Mouse (Mus musculus): ENCODE data around the gene Pmpca. TPM values are rescaled to one million over a fixed set of nuclear protein-coding genes. Genes with fewer than 3 reads are reported as not detected.

Gene Pmpca
- total RNA-seq (2023): 10 to 100 TPM; 89.9 to 99.2 TPM

GRCm38 (mm10) chr2:26389154-26389690, at the start of gene Pmpca, which contains the start of gene Entr1:
Gene Pmpca (plus strand): TSS chr2:26389339.
Gene Entr1 (minus strand): TSS chr2:26389316.

GRCm38 (mm10) chr2:26351358-26352290, 37.5 kb upstream of the Pmpca start, which contains the start of gene Dnlz:
Gene Dnlz (minus strand): TSS chr2:26352110.

GRCm38 (mm10) chr2:26360772-26361171, 28.4 kb upstream of the Pmpca start, which contains the start of gene Card9:
Gene Card9 (minus strand): TSS chr2:26360918.

GRCm38 (mm10) chr2:26380131-26380771, 8.9 kb upstream of the Pmpca start, which contains the start of gene Snapc4:
Gene Snapc4 (minus strand): TSS chr2:26380653.

GRCm38 (mm10) chr2:26408515-26409356, 19.6 kb downstream of the Pmpca start, which contains the start of gene Inpp5e:
Gene Inpp5e (minus strand): TSS chr2:26409203.

GRCm38 (mm10) chr2:26444946-26445665, 56.0 kb downstream of the Pmpca start, which contains the start of gene Sec16a:
Gene Sec16a (minus strand): TSS chr2:26445216.

Other genes with a start within 250 kb of the Pmpca start
- gene Lhx3, start 181.1 kb upstream of the Pmpca start, total RNA-seq (2023): not detected
- 1 to 10 TPM; 8.6 to 8.9 TPM for gene Qsox2, start 151.8 kb upstream of the Pmpca start, total RNA-seq (2023)
- gene Ccdc187, start 94.8 kb upstream of the Pmpca start, total RNA-seq (2023): not detected
- 10 to 100 TPM; 32.2 to 32.4 TPM for gene Gpsm1, start 73.8 kb upstream of the Pmpca start, total RNA-seq (2023)
- 10 to 100 TPM; 10.7 to 11.2 TPM for gene Dnlz, start 37.2 kb upstream of the Pmpca start, total RNA-seq (2023)
- gene Card9, start 28.4 kb upstream of the Pmpca start, total RNA-seq (2023): not detected
- 100 to 1,000 TPM; 107 to 122 TPM for gene Snapc4, start 8.7 kb upstream of the Pmpca start, total RNA-seq (2023)
- gene Entr1, start within 50 bp of the Pmpca start, total RNA-seq (2023): 100 to 1,000 TPM; 138 to 150 TPM
- gene Inpp5e, start 19.9 kb downstream of the Pmpca start, total RNA-seq (2023): 10 to 100 TPM; 35.6 to 36.4 TPM
- gene Sec16a, start 55.9 kb downstream of the Pmpca start, total RNA-seq (2023): 100 to 1,000 TPM in 1 of 2 experiments, 10 to 100 TPM in 1; 80.5 to 105 TPM
- 10 to 100 TPM; 33.9 to 35.8 TPM for gene Notch1, start 127.3 kb downstream of the Pmpca start, total RNA-seq (2023)
- 1 to 10 TPM in 1 of 2 experiments, not detected in 1; 1.6 TPM for gene Egfl7, start 190.7 kb downstream of the Pmpca start, total RNA-seq (2023)
- gene Gm20532, start 197.3 kb downstream of the Pmpca start, total RNA-seq (2023): not detected
- 10 to 100 TPM; 22.7 to 24.5 TPM for gene Agpat2, start 215.1 kb downstream of the Pmpca start, total RNA-seq (2023)
- gene Fam69b, start 239.1 kb downstream of the Pmpca start, total RNA-seq (2023): 1 to 10 TPM; 5.0 to 5.5 TPM